Mouse (Mus musculus) G1E (cell line): ENCODE measurements around the gene Ssh2.

ENCODE experiments used
- CTCF ChIP-seq: IDR thresholded peaks from 2 replicates; pipeline ENCODE4 v1.5.1; 2012; ENCODE audit warnings: low read depth, low read length, inconsistent platforms, mixed read lengths
- GATA1 ChIP-seq: IDR thresholded peaks from 2 replicates; pipeline ENCODE4 v1.6.1; 2012; ENCODE audit warnings: borderline replicate concordance, low read length, inconsistent platforms, mixed read lengths
- GATA2 ChIP-seq: IDR thresholded peaks from 2 replicates; pipeline ENCODE4 v1.6.1; 2012; ENCODE audit warnings: low read depth, low read length, inconsistent platforms, borderline replicate concordance
- TAL1 ChIP-seq: conservative IDR thresholded peaks from 2 replicates; pipeline ENCODE4 v1.6.1; 2012; ENCODE audit warnings: low read depth, low read length, inconsistent platforms, mixed read lengths

DNA sequence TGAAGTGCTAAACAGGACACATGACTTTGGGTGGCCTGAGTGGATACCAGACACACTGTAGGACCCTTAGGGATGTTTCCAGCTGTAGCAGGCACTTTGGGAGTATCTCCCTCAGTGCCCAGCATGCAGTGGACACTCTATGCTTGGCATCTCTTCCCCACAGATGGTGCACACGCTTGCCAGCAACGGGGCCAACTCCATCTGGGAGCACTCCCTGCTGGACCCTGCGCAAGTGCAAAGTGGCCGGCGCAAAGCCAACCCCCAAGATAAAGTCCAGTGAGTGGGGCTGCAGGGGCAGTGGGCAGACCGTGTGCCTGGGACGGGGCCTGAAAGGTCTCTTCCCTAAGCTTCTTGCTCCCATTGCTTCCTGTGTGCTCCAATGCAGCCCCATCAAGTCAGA is 283.3 kb downstream of the Ssh2 start:
- TF ChIP-seq GATA1, result no peak
- no peak for TF ChIP-seq CTCF
- TF ChIP-seq GATA2, result no peak
- TF ChIP-seq TAL1, result no peak
